Mouse (Mus musculus): ENCODE measurements around the gene Exosc9. TPM values are rescaled to one million over a fixed set of nuclear protein-coding genes. Genes with fewer than 3 reads are reported as not detected.

Gene Exosc9
- polyA plus RNA-seq (2012; rRNA removed), result 35.0 and 35.8 TPM in 2 replicates

- H3K27ac ChIP-seq (ENCODE audit: insufficient read depth, low read length), result peak within 1 kb of the TSS; percentile 82
- TF ChIP-seq POLR2A (IDR thresholded peaks at IDR 0.05; ENCODE audit: extremely low read depth, insufficient read depth, low read length) (peak; percentile 79), CTCF (IDR thresholded peaks at IDR 0.05; ENCODE audit: extremely low read depth, insufficient read depth, low read length) (no peak)
- H3K4me1 ChIP-seq (ENCODE audit: control insufficient read depth, insufficient read depth, low read length), result no peaks in the 10 kb centered on the region; the same call in 1 of the 2 replicates
- peak within 1 kb of the TSS; percentile 84 for H3K4me3 ChIP-seq (ENCODE audit: insufficient read depth, low read length)
These were observed at the start of gene Exosc9 for GRCm38 (mm10) chr3:36552406-36553047. Exosc9 (plus strand) TSS chr3:36552606.

- Histone ChIP-seq H3K27ac (ENCODE audit: insufficient read depth, low read length) (no peak overlapping the region), H3K4me1 (ENCODE audit: control insufficient read depth, insufficient read depth, low read length) (no peaks in the 10 kb centered on the region), H3K4me3 (ENCODE audit: insufficient read depth, low read length) (no peak overlapping the region)
- TF ChIP-seq CTCF (IDR thresholded peaks at IDR 0.05; ENCODE audit: extremely low read depth, insufficient read depth, low read length) (no peak), POLR2A (IDR thresholded peaks at IDR 0.05; ENCODE audit: extremely low read depth, insufficient read depth, low read length) (no peak)
These were observed 47.1 kb upstream of the Exosc9 start for GRCm38 (mm10) chr3:36505306-36505705.

DNA sequence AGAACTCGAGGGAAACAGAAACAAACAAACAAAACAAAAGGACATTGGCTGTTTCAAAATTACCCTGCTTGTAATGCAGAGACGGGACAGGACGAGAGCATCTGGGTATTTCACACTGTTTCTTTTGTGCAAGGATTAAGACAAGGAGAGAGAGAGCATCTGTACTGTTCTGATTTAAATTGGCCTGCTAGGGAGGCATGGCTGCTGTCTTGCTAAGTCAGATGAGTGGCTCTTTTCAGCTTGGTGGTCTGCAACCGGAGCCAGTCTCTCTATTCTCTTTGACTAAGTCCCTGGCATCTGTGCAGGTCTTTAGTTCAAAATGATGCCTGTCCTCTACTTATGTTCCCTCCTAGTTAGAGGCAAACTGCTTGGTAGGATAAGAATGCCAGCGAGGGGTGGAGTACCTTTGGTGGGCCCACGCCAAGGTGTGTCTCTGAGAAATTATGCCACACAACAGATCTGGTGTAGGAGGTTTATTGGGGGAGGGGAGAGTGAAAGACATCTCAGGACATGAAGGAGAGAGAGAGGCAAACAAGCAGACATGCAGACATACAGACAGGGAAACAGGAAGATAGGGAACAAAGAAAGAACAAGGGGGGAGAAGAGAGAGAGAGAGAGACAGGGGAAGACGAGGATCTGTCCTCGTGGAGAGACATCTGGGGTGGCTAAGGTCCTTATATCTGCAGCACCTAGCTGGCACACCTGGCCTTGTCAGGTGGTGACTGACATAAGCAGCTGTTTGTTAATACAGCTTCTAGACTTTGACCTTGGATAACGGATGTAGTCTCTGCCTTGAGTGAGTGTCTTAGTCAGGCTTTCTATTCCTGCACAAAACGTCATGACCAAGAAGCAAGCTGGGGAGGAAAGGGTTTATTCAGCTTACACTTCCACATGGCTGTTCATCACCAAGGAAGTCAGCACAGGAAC is 46.3 kb upstream of the Exosc9 start:
- TF ChIP-seq POLR2A (IDR thresholded peaks at IDR 0.05; ENCODE audit: extremely low read depth, insufficient read depth, low read length) (no peak), CTCF (IDR thresholded peaks at IDR 0.05; ENCODE audit: extremely low read depth, insufficient read depth, low read length) (no peak)
- H3K27ac ChIP-seq (ENCODE audit: insufficient read depth, low read length), result no peak overlapping the region
- no peak overlapping the region for H3K4me3 ChIP-seq (ENCODE audit: insufficient read depth, low read length)
- H3K4me1 ChIP-seq (ENCODE audit: control insufficient read depth, insufficient read depth, low read length), result no peaks in the 10 kb centered on the region

DNA sequence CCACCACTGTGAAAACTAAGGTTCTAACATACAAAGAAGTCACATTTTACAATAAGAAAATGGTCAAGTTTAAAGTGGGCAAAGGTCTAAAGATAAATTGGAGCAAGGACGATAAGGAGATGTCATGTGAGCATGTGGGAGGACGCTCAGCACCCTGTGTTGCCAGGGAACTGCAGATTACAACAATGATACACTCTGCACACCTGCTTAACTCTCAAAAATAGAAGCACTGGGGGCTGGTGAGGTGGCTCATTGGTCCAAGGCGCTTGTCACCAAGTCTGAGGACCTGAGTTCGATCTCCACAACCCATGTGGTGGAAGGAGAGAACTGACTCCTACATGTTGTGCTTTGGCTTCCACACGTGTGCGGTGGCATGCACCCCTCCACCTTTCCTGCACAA is 40.9 kb upstream of the Exosc9 start:
- no peak overlapping the region for H3K4me3 ChIP-seq (ENCODE audit: insufficient read depth, low read length)
- H3K27ac ChIP-seq (ENCODE audit: insufficient read depth, low read length), result no peak overlapping the region
- TF ChIP-seq POLR2A (IDR thresholded peaks at IDR 0.05; ENCODE audit: extremely low read depth, insufficient read depth, low read length) (no peak), CTCF (IDR thresholded peaks at IDR 0.05; ENCODE audit: extremely low read depth, insufficient read depth, low read length) (no peak)
- H3K4me1 ChIP-seq (ENCODE audit: control insufficient read depth, insufficient read depth, low read length), result no peaks in the 10 kb centered on the region

DNA sequence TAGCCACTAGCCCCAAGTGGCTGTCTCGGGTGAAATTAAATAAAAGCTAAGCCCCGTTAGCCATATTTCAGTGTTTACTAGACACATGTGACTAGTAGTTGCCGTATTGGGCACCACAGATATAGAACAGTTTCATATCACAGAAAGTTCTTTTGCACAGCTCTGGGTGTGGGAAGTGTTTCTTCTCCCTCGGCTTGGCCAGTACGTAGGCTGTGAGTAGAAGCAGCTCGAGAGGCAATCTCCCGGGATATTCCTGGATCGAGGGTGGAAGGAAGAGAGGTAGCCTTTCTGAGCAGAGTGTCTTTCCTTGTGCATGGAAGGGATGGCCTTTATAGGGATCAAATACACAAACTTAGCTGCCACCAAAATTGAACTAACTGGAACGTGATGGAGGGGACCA is 36.2 kb upstream of the Exosc9 start:
- TF ChIP-seq POLR2A (IDR thresholded peaks at IDR 0.05; ENCODE audit: extremely low read depth, insufficient read depth, low read length), result peak; percentile 49; the same call in 1 of the 2 replicates
- TF ChIP-seq CTCF (IDR thresholded peaks at IDR 0.05; ENCODE audit: extremely low read depth, insufficient read depth, low read length), result no peak
- no peak overlapping the region for H3K27ac ChIP-seq (ENCODE audit: insufficient read depth, low read length)
- no peak overlapping the region for H3K4me3 ChIP-seq (ENCODE audit: insufficient read depth, low read length)
- H3K4me1 ChIP-seq (ENCODE audit: control insufficient read depth, insufficient read depth, low read length), result peaks cover 2% of the 10 kb centered on the region; the same call in 1 of the 2 replicates

GRCm38 (mm10) chr3:36521073-36522060 is 31.0 kb upstream of the Exosc9 start, which contains the start of gene Gm11549:
Gm11549 (minus strand) TSS chr3:36521813.
- Histone ChIP-seq H3K27ac (ENCODE audit: insufficient read depth, low read length) (peak within 1 kb of the TSS; percentile 60), H3K4me3 (ENCODE audit: insufficient read depth, low read length) (peak within 1 kb of the TSS; percentile 76), H3K4me1 (ENCODE audit: control insufficient read depth, insufficient read depth, low read length) (peaks cover 5% of the 10 kb centered on the region; the same call in 1 of the 2 replicates)
- TF ChIP-seq POLR2A (IDR thresholded peaks at IDR 0.05; ENCODE audit: extremely low read depth, insufficient read depth, low read length), result peak; percentile 52; the same call in 1 of the 2 replicates
- no peak for TF ChIP-seq CTCF (IDR thresholded peaks at IDR 0.05; ENCODE audit: extremely low read depth, insufficient read depth, low read length)

GRCm38 (mm10) chr3:36522137-36522536 is 30.3 kb upstream of the Exosc9 start:
- Histone ChIP-seq H3K4me1 (ENCODE audit: control insufficient read depth, insufficient read depth, low read length) (peaks cover 3% of the 10 kb centered on the region; the same call in 1 of the 2 replicates), H3K27ac (ENCODE audit: insufficient read depth, low read length) (no peak overlapping the region), H3K4me3 (ENCODE audit: insufficient read depth, low read length) (peak overlapping the region; percentile 76; the same call in 1 of the 2 replicates)
- TF ChIP-seq POLR2A (IDR thresholded peaks at IDR 0.05; ENCODE audit: extremely low read depth, insufficient read depth, low read length) (no peak), CTCF (IDR thresholded peaks at IDR 0.05; ENCODE audit: extremely low read depth, insufficient read depth, low read length) (no peak)

GRCm38 (mm10) chr3:36524466-36524865 is 27.9 kb upstream of the Exosc9 start:
- H3K4me3 ChIP-seq (ENCODE audit: insufficient read depth, low read length), result no peak overlapping the region
- no peak for TF ChIP-seq CTCF (IDR thresholded peaks at IDR 0.05; ENCODE audit: extremely low read depth, insufficient read depth, low read length)
- TF ChIP-seq POLR2A (IDR thresholded peaks at IDR 0.05; ENCODE audit: extremely low read depth, insufficient read depth, low read length), result no peak
- peaks cover 3% of the 10 kb centered on the region; the same call in 1 of the 2 replicates for H3K4me1 ChIP-seq (ENCODE audit: control insufficient read depth, insufficient read depth, low read length)
- no peak overlapping the region for H3K27ac ChIP-seq (ENCODE audit: insufficient read depth, low read length)

All from cortical plate, adult 2 months (tissue).